Mouse (Mus musculus) regulatory T cell (primary cell): ENCODE measurements around the gene Gucy1a1.
"Not testable (repeated sequence)": the region's sequence is repeated elsewhere in the genome, so short reads cannot be mapped to it uniquely, and the experiment has no call there.

Experiments
- in situ Hi-C: fragments of 300-600 bp; cut with MboI, MseI; formaldehyde crosslinking; loops from one replicate; pipeline ENCODE4 v1.15.1; 2025; ENCODE audit warnings: high pct_unique_total_duplicates

The Gucy1a1 gene

DNA sequence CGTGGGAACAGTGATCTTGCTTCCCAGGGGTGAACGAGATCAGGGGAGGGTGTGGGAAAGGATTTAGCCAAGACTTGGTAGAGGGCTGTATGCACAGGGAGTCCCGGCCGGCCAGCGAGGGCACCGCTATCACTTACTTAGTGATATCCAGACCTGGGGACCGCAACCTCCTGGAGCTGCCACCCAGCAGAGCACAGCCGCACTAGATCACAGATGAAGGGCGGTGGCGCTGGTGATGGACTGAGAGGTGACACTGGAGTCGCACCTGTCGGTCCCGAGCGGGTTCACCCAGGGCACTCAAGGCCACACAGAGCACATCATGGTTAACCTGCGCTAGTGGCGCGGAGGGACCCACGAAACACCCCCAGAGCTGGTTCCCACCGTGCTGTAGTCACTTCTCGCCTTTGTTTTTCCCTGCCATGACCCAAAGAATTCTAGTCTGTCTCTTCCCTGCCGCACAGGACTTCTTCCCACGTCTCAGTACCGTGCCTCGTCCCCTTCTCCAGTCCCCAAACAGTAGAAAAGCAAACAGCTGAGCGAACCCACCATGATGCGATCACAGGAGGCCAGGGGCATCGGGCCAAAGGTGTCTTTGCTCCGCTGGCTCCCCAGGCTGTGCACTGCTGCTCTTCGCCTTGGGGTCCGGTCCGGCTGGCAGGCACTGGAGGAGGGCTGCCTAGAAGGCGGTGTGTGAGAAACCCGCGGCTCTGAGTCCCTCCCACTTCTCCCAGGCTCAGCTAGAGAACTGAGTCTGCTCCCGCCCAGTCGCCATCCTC lies at the start of gene Gucy1a1:
TSS of gene Gucy1a1 (minus strand) at position 664 of the 776 bp plus-strand sequence.
- in situ Hi-C loops: no loop called here

DNA sequence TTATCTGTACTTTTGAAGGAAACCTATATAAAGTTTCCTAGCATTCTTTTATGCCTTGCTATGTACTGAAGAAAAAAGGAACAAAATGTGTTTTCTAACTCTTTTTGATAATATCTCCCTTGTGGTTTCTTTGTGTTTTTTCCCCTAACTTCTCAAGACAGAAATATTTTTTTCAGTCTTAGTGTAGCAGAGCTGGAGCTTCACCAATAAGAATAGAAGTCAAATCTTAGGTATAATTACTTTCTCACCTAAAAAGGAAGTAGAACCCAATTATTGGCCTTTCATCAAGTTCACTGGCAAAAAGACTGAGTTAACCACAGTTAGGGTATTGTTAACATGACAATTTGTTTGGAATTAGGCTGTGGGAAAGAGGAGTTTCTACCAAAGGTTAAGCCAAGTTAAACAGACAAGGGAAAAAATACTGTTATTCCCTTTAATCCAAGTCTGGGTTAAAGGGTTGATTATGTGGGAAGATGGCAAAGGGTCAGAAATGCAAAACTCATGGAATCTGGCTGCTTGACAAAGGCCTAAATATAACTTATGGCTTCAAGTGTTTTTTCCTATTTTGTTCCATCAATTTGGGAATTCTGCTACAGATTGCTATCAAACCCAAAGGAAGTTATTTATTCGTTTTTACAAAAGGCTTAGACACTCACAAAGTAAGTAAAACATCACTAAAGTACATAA lies 46.1 kb upstream of the Gucy1a1 start:
- in situ Hi-C loops: loop anchor here (25.0 kb wide), 1 partner anchor 1646 kb away; the partner anchor contains the start of gene Tlr2

- in situ Hi-C loops: loop anchor here (25.0 kb wide), 1 partner anchor 1652 kb away; the partner anchor contains the start of gene Tlr2
Measured at GRCm38 (mm10) chr3:82185626-82186025, 40.0 kb upstream of the Gucy1a1 start.

GRCm38 (mm10) chr3:82181500-82181899 lies 35.9 kb upstream of the Gucy1a1 start:
- in situ Hi-C loops: loop anchor here (25.0 kb wide), 1 partner anchor 1656 kb away; the partner anchor contains the start of gene Tlr2

DNA sequence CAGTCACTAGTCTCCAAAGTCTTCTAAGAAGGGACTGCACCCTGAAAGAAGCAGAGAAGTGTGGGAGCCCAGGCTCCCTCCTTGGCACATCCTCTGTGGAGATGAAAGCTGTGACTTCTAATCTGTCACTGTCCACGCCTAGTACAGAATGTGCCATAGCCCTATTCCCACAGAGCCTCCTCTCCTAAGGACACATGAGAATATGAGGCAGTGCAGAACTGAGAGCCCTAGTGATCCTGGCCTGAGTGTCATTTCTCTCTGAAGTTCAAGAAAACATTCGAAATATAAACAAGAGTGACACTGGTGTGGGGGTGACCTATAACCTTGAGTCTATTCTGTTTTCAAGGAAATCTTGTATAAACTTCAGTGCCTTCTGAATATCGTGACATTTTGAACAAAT lies 34.7 kb upstream of the Gucy1a1 start:
- in situ Hi-C loops: loop anchor here (25.0 kb wide), 1 partner anchor 1657 kb away; the partner anchor contains the start of gene Tlr2

GRCm38 (mm10) chr3:82175501-82175900 lies 29.9 kb upstream of the Gucy1a1 start:
- in situ Hi-C loops: loop anchor here (25.0 kb wide), 1 partner anchor 1662 kb away; the partner anchor contains the start of gene Tlr2

GRCm38 (mm10) chr3:82167064-82167463 lies 21.5 kb upstream of the Gucy1a1 start:
- in situ Hi-C loops: no loop called here

- in situ Hi-C loops: no loop called here
Measured at GRCm38 (mm10) chr3:82165937-82166336, 20.3 kb upstream of the Gucy1a1 start.

- in situ Hi-C loops: not testable (repeated sequence)
Measured at GRCm38 (mm10) chr3:82162992-82163391, 17.4 kb upstream of the Gucy1a1 start.

GRCm38 (mm10) chr3:82145978-82146377 lies 389 bp upstream of the Gucy1a1 start:
- in situ Hi-C loops: no loop called here

DNA sequence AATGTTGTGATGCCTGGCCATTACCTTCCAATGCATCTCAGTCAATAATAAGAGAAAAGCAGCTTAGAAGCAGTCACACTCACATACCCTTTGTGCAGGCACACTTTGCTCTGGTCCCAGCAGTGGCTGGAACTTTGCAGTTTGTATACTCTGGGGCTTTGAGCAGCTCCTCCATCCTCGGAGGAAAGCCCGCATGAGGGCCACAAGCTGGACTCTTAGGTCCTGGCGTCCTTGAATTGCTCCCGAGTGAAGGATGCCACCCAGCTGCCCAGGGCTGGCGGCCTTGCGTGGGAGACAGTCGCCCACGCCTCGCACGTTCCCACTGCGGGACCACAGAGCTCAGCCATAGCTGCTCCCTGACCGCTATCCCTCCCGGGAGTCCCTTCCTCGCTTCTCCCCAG lies 864 bp downstream of the Gucy1a1 start:
- in situ Hi-C loops: loop anchor here (5.0 kb wide), 1 partner anchor 193 kb away; no protein-coding TSS in a partner anchor

DNA sequence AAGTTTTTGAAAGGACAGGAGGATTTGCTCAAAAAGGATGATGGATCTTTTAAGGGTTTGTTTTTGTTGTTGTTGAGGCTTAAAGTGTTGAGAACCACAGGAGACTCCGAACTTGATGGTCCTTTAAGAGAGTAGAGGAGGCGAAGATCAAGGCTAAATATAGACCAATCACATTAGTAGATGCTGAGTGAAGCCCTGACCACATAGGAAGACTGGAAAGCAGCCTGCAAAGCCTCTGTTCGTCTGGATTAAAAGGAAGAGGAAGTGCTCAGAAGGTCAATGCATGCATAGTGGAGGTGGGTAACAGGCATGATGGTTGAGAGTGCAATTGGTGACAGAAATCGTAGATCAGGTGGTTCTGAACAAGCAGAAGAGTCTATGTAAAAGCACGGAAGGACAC lies 4.8 kb downstream of the Gucy1a1 start:
- in situ Hi-C loops: loop anchor here (5.0 kb wide), 1 partner anchor 197 kb away; no protein-coding TSS in a partner anchor

GRCm38 (mm10) chr3:82138002-82138667 lies 7.5 kb downstream of the Gucy1a1 start:
- in situ Hi-C loops: no loop called here

GRCm38 (mm10) chr3:82135483-82135882 lies 10.1 kb downstream of the Gucy1a1 start:
- in situ Hi-C loops: no loop called here

GRCm38 (mm10) chr3:82129258-82129657 lies 16.3 kb downstream of the Gucy1a1 start:
- in situ Hi-C loops: no loop called here

DNA sequence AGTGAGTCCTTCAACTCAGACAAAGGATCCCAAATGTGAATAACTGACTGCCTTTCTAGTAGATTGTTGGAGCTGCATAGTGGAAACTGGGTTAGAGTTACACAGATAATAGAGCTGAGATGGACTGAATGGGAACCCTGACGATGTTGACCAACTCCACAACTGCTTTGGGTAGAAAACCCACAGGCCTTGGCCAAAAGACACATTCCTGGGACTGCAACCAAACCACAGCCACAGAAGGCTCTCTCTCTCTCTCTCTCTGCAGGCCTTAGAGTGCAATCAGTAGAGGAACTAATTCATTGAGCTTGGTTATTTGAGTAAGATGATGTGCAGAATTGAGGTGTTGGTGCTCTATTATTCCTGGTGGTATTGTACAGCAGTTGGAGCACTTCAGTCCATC lies 21.0 kb downstream of the Gucy1a1 start:
- in situ Hi-C loops: no loop called here

- in situ Hi-C loops: no loop called here
Measured at GRCm38 (mm10) chr3:82118916-82119315, 26.7 kb downstream of the Gucy1a1 start.

GRCm38 (mm10) chr3:82112439-82112838 lies 33.1 kb downstream of the Gucy1a1 start:
- in situ Hi-C loops: no loop called here

- in situ Hi-C loops: no loop called here
Measured at GRCm38 (mm10) chr3:82111986-82112385, 33.6 kb downstream of the Gucy1a1 start.

- in situ Hi-C loops: no loop called here
Measured at GRCm38 (mm10) chr3:82108951-82109350, 36.6 kb downstream of the Gucy1a1 start.

- in situ Hi-C loops: no loop called here
Measured at GRCm38 (mm10) chr3:82104229-82104628, 41.4 kb downstream of the Gucy1a1 start.

DNA sequence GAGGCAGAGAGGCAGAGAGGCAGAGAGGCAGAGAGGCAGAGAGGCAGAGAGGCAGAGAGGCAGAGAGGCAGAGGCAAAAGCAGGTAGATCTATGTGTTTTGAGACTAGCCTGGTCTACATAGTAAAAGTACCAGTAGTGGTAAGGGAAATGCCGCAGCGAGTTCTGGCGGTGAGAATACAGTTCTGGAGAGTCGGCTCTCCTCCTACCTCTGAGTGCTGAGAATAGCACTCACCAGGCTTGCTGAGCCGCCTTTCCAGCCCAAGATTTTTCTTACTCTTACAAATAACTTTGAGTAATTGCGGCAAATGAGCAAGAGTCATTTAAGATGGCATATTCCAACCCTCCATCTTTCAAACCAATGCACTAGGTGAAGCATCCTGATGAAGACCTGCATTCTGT lies 46.5 kb downstream of the Gucy1a1 start:
- in situ Hi-C loops: no loop called here
